Mouse (Mus musculus) liver, embryonic 11.5 days (tissue): ENCODE data around the gene Cox10. TPM values are rescaled to one million over a fixed set of nuclear protein-coding genes. Genes with fewer than 3 reads are reported as not detected.

Experiments
- ATAC-seq: fragments of 200-750 bp; cut with Nextera tagmentation; replicated peaks from 2 replicates; pipeline ENCODE4 v1.8.0; 2017; ENCODE audit warnings: moderate number of reproducible peaks, mild to moderate bottlenecking, moderate TSS enrichment, moderate library complexity; ENCODE audit not compliant: low FRiP score
- DNase-seq: peaks from one replicate; pipeline ENCODE4 v3.0.0-alpha.2; 2017; ENCODE audit warnings: low spot score
- H3K27ac ChIP-seq: fragments of 300-500 bp; sonication (generic); 2 replicates; pipeline ENCODE4 v1.5.1; 2014; ENCODE audit warnings: mild to moderate bottlenecking, low read depth, low read length, control low read depth
- H3K27me3 ChIP-seq: fragments of 300-500 bp; sonication (generic); replicated peaks from 2 replicates; pipeline ENCODE4 v1.6.1; 2014; ENCODE audit warnings: low read length, mixed read lengths; ENCODE audit not compliant: control insufficient read depth, insufficient read depth
- H3K36me3 ChIP-seq: fragments of 300-500 bp; sonication (generic); 2 replicates; pipeline ENCODE4 v1.6.1; 2014; ENCODE audit warnings: mild to moderate bottlenecking, low read length, moderate library complexity, mixed read lengths; ENCODE audit not compliant: control insufficient read depth, insufficient read depth
- H3K4me1 ChIP-seq: fragments of 300-500 bp; sonication (generic); replicated peaks from 2 replicates; pipeline ENCODE4 v1.6.1; 2014; ENCODE audit warnings: low read length, mixed read lengths; ENCODE audit not compliant: control insufficient read depth, insufficient read depth
- H3K4me2 ChIP-seq: fragments of 300-500 bp; sonication (generic); 2 replicates; pipeline ENCODE4 v1.6.1; 2014; ENCODE audit warnings: mild to moderate bottlenecking, control low read depth, moderate library complexity
- H3K4me3 ChIP-seq: fragments of 300-500 bp; sonication (generic); 2 replicates; pipeline ENCODE4 v1.5.1; 2014; ENCODE audit warnings: low read depth, low read length, control low read depth
- H3K9ac ChIP-seq: fragments of 300-500 bp; sonication (generic); 2 replicates; pipeline ENCODE4 v1.6.1; 2014; ENCODE audit warnings: low read depth, low read length, control low read depth
- H3K9me3 ChIP-seq: fragments of 300-500 bp; sonication (generic); 2 replicates; pipeline ENCODE4 v1.6.1; 2016; ENCODE audit warnings: low read length, inconsistent platforms, mixed read lengths; ENCODE audit not compliant: control insufficient read depth
- WGBS: fragments of 180-500 bp; shearing (Covaris S2); extraction: QIAGEN DNeasy Blood & Tissue Kit; methylation state at CpG from one replicate; pipeline ENCODE4 v1.1.7; 2014; 5-methylcytosine and 5-hydroxymethylcytosine counted together
- polyA plus RNA-seq: library from polyadenylated mRNA; unstranded; fragments of >200 nt; fragmentation: Nextera tagmentation; extraction: Ambion mirVana; gene quantifications from 2 replicates; pipeline ENCODE4 v1.2.1, GENCODE M21; 2014

The Cox10 gene
- polyA plus RNA-seq, 1 experiment from 2014 or later, result 29.8 TPM

GRCm38 (mm10) chr11:63969205-63969910 lies 109.9 kb downstream of the Cox10 start:
- Histone ChIP-seq H3K27ac (peak overlapping the region; percentile 81), H3K36me3 (peaks cover 3% of the 10 kb centered on the region; the same call in 1 of the 2 replicates), H3K4me3 (no peak overlapping the region), H3K9ac (0 out of 2 replicates have a peak overlapping the region, but pooled peaks have one; percentile 7), H3K27me3 (no peaks in the 10 kb centered on the region), H3K4me2 (peak overlapping the region; percentile 38), H3K9me3 (no peaks in the 10 kb centered on the region), H3K4me1 (peaks cover 50% of the 10 kb centered on the region)
- ATAC-seq (peak; percentile 68), DNase-seq (no peak)
- 57% methylated on average over 11 of the region's 11 CpGs for WGBS

GRCm38 (mm10) chr11:63968388-63969035 lies 110.8 kb downstream of the Cox10 start:
- H3K27ac ChIP-seq, result peak overlapping the region; percentile 81
- no peaks in the 10 kb centered on the region for H3K9me3 ChIP-seq
- H3K4me3 ChIP-seq, result no peak overlapping the region
- H3K9ac ChIP-seq, result 0 out of 2 replicates have a peak overlapping the region, but pooled peaks have one; percentile 7
- peak overlapping the region; percentile 38 for H3K4me2 ChIP-seq
- H3K36me3 ChIP-seq, result peaks cover 5% of the 10 kb centered on the region; the same call in 1 of the 2 replicates
- peak; percentile 77 for ATAC-seq
- peaks cover 50% of the 10 kb centered on the region for H3K4me1 ChIP-seq
- WGBS, result 26% methylated on average over 3 of the region's 3 CpGs
- DNase-seq, result no peak
- H3K27me3 ChIP-seq, result no peaks in the 10 kb centered on the region

- Histone ChIP-seq H3K36me3 (peaks cover 5% of the 10 kb centered on the region; the same call in 1 of the 2 replicates), H3K27me3 (no peaks in the 10 kb centered on the region), H3K4me2 (peak overlapping the region; percentile 38), H3K9me3 (no peaks in the 10 kb centered on the region), H3K27ac (peak overlapping the region; percentile 81), H3K4me3 (no peak overlapping the region), H3K9ac (0 out of 2 replicates have a peak overlapping the region, but pooled peaks have one; percentile 14), H3K4me1 (peaks cover 50% of the 10 kb centered on the region)
- ATAC-seq (peak; percentile 60; the same call in 1 of the 2 replicates), DNase-seq (no peak)
- 74% methylated on average over 9 of the region's 9 CpGs for WGBS
Measured at GRCm38 (mm10) chr11:63967641-63968387, 111.5 kb downstream of the Cox10 start.

- DNase-seq (no peak), ATAC-seq (no peak)
- WGBS, result 60% methylated on average over 5 of the region's 5 CpGs
- H3K4me1 ChIP-seq, result peaks cover 47% of the 10 kb centered on the region
- H3K9ac ChIP-seq, result no peak overlapping the region
- no peak overlapping the region for H3K4me3 ChIP-seq
- peaks cover 5% of the 10 kb centered on the region; the same call in 1 of the 2 replicates for H3K36me3 ChIP-seq
- H3K27ac ChIP-seq, result no peak overlapping the region
- H3K27me3 ChIP-seq, result no peaks in the 10 kb centered on the region
- no peak overlapping the region for H3K4me2 ChIP-seq
- no peaks in the 10 kb centered on the region for H3K9me3 ChIP-seq
Measured at GRCm38 (mm10) chr11:63965437-63965836, 113.8 kb downstream of the Cox10 start.

- WGBS, result 53% methylated on average over 4 of the region's 4 CpGs
- ATAC-seq, result peak; percentile 55; the same call in 1 of the 2 replicates
Measured at GRCm38 (mm10) chr11:63957207-63957606, 122.1 kb downstream of the Cox10 start.

GRCm38 (mm10) chr11:63956748-63957147 lies 122.5 kb downstream of the Cox10 start:
- H3K36me3 ChIP-seq, result no peaks in the 10 kb centered on the region

More at GRCm38 (mm10) chr11:63957207-63957606, 122.1 kb downstream of the Cox10 start:
- Histone ChIP-seq H3K4me1 (peaks cover 5% of the 10 kb centered on the region), H3K4me2 (no peak overlapping the region), H3K9ac (no peak overlapping the region), H3K36me3 (no peaks in the 10 kb centered on the region), H3K9me3 (no peaks in the 10 kb centered on the region), H3K27ac (no peak overlapping the region), H3K27me3 (peaks cover 8% of the 10 kb centered on the region; the same call in 1 of the 2 replicates), H3K4me3 (no peak overlapping the region)
- DNase-seq, result no peak

GRCm38 (mm10) chr11:63953887-63954286 lies 125.4 kb downstream of the Cox10 start:
- DNase-seq (no peak), ATAC-seq (no peak)
- H3K4me3 ChIP-seq, result no peak overlapping the region
- H3K4me2 ChIP-seq, result no peak overlapping the region
- no peak overlapping the region for H3K9ac ChIP-seq
- peaks cover 9% of the 10 kb centered on the region for H3K4me1 ChIP-seq
- peaks cover 8% of the 10 kb centered on the region; the same call in 1 of the 2 replicates for H3K27me3 ChIP-seq
- no peak overlapping the region for H3K27ac ChIP-seq
- H3K9me3 ChIP-seq, result no peaks in the 10 kb centered on the region
- no peaks in the 10 kb centered on the region for H3K36me3 ChIP-seq
- WGBS, result 81% methylated on average over 2 of the region's 2 CpGs

More at GRCm38 (mm10) chr11:63956748-63957147, 122.5 kb downstream of the Cox10 start:
- Histone ChIP-seq H3K4me3 (no peak overlapping the region), H3K4me2 (no peak overlapping the region), H3K9ac (no peak overlapping the region), H3K9me3 (no peaks in the 10 kb centered on the region), H3K27me3 (peaks cover 8% of the 10 kb centered on the region; the same call in 1 of the 2 replicates), H3K4me1 (peaks cover 9% of the 10 kb centered on the region), H3K27ac (no peak overlapping the region)
- ATAC-seq (no peak), DNase-seq (no peak)
- WGBS, result 50% methylated on average over 7 of the region's 7 CpGs

- H3K9ac ChIP-seq, result no peak overlapping the region
- H3K36me3 ChIP-seq, result no peaks in the 10 kb centered on the region
- ATAC-seq (no peak), DNase-seq (no peak)
- H3K4me1 ChIP-seq, result peaks cover 9% of the 10 kb centered on the region
- H3K27ac ChIP-seq, result no peak overlapping the region
- no peaks in the 10 kb centered on the region for H3K9me3 ChIP-seq
- peaks cover 8% of the 10 kb centered on the region; the same call in 1 of the 2 replicates for H3K27me3 ChIP-seq
- WGBS, result 51% methylated on average over 4 of the region's 4 CpGs
- no peak overlapping the region for H3K4me2 ChIP-seq
- no peak overlapping the region for H3K4me3 ChIP-seq
Measured at GRCm38 (mm10) chr11:63952743-63953191, 126.5 kb downstream of the Cox10 start.
